Mouse (Mus musculus) embryonic facial prominence, embryonic 10.5 days (tissue): ENCODE data around the gene D130052B06Rik. TPM values are rescaled to one million over a fixed set of nuclear protein-coding genes. Genes with fewer than 3 reads are reported as not detected.

Experiments used
- polyA plus RNA-seq: library from polyadenylated mRNA; unstranded; fragments of >200 nt; fragmentation: Nextera tagmentation; extraction: Ambion mirVana; gene quantifications from 2 replicates; pipeline ENCODE4 v1.2.1, GENCODE M21; 2016

The D130052B06Rik gene
- polyA plus RNA-seq, 1 experiment from 2014 or later = not detected

Other genes with a start within 250 kb of the D130052B06Rik start
- gene Ranbp17, start 85.6 kb upstream of the D130052B06Rik start, polyA plus RNA-seq = 9.1 and 12.4 TPM in 2 replicates
- 0.60 and 1.8 TPM in 2 replicates for gene Gabrp, start 20.3 kb upstream of the D130052B06Rik start, polyA plus RNA-seq